Mouse (Mus musculus): ENCODE results near the gene Trim33. TPM values are rescaled to one million over a fixed set of nuclear protein-coding genes. Genes with fewer than 3 reads are reported as not detected.

Trim33 gene
- polyA plus RNA-seq, 1 experiment from 2014 or later = 14.8 TPM

DNA sequence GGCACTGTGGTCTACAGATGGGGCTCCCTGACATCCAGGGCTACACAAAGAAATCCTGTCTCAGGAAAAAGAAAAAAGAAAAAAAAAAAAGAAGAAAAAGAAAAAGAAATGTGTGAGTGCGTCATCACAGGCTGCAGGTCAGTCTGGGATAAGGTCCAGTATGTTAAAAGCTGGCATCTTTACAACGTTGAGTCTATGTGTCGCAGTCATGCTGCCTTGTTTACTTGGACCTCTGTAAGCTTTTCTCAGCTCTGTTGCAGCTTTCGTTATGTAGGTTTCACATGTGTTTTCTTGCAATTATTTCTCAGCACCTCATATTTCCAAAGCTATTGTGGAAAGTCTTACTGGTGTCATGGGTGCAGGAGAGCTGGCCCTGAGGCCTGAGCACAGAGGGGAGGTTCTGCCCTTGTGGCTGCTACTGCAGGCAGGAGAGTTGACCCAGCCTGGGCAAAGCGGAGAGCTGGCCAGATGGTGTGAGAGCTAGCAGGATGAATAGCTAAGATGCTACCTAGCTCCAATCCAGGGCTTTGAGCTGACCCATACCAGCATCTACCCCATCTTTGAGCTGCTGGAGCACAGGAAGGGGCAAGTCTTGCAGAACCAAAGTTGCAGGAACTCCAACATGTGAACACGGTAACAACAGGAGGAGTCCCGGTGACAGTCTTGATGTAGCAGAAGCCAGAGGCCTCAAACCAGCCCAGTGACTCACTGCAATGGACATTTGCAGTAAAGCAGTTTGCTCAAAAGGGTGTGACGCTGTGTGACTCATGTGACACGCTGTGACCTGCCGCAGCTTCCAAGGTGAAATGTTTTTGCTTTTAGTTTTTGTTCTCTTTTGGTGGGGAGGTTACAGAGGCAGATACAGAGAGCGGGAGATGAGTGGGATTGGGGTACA is 127.0 kb downstream of the Trim33 start:
- no peaks in the 10 kb centered on the region for H3K4me1 ChIP-seq
- WGBS (ENCODE audit: insufficient replicate concordance) = 71% methylated on average over 11 of the region's 11 CpGs

More for the DNA sequence above, 127.0 kb downstream of the Trim33 start:
- H3K4me2 ChIP-seq = no peak overlapping the region
- no peak overlapping the region for H3K27ac ChIP-seq
- no peak overlapping the region for H3K4me3 ChIP-seq
- ATAC-seq = no peak
- no peaks in the 10 kb centered on the region for H3K27me3 ChIP-seq (replicated peaks)
- no peaks in the 10 kb centered on the region for H3K36me3 ChIP-seq
- H3K9ac ChIP-seq = no peak overlapping the region
- H3K9me3 ChIP-seq (replicated peaks) = no peaks in the 10 kb centered on the region

Other genes starting within 250 kb of the Trim33 start
- 59.4 and 61.5 TPM in 2 replicates for gene Nras, start 221.0 kb upstream of the Trim33 start, polyA plus RNA-seq (2016; fragmentation: Nextera tagmentation; extraction: Ambion mirVana)
- gene Ampd1, start 205.3 kb upstream of the Trim33 start, polyA plus RNA-seq (2016; fragmentation: Nextera tagmentation; extraction: Ambion mirVana) = 0.12 and 0.13 TPM in 2 replicates
- 13.0 and 13.1 TPM in 2 replicates for gene Dennd2c, start 176.7 kb upstream of the Trim33 start, polyA plus RNA-seq (2016; fragmentation: Nextera tagmentation; extraction: Ambion mirVana)
- gene Bcas2, start 107.6 kb upstream of the Trim33 start, polyA plus RNA-seq (2016; fragmentation: Nextera tagmentation; extraction: Ambion mirVana) = 235 and 237 TPM in 2 replicates

All from liver, embryonic 12.5 days (tissue).